Mouse (Mus musculus): Measurements from ENCODE around the gene Acap1. TPM values are rescaled to one million over a fixed set of nuclear protein-coding genes. Genes with fewer than 3 reads are reported as not detected.

Acap1 gene
- total and polyA plus RNA-seq, 3 experiments: 39.6 to 70.9 (median 58.2) TPM

DNA sequence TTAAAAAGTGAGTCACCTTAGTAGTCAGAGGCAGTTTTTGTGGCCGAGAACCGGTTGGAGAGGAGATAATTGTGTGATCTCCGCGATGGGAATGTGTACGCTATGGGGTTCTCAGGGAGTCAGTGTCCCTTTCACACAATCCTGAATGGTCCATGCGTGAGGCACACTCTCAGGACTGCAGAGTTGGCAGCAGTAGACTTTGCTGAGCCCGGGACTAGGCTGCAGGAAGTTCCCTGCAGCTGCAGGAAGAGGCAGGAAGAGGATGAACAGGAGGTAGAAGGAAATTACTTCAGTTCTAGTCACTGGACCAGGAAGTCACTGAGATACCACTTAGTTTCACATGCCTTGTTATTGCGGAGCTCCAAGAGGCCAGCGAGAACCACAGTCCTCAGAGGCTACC is 46.2 kb downstream of the Acap1 start:
- TF ChIP-seq MAZ (IDR thresholded peaks at IDR 0.05; ENCODE audit: low read depth, low read length) (no peak), ZC3H11A (IDR thresholded peaks at IDR 0.05; ENCODE audit: low read depth, low read length) (no peak), EP300 (IDR thresholded peaks at IDR 0.05; ENCODE audit: low read length) (no peak), TCF12 (IDR thresholded peaks at IDR 0.05; ENCODE audit: low read depth, low read length) (no peak), MAFK (IDR thresholded peaks at IDR 0.05; ENCODE audit: insufficient replicate concordance, low read length) (no peak), ZMIZ1 (IDR thresholded peaks at IDR 0.05; ENCODE audit: low read depth, low read length) (no peak), JUN (IDR thresholded peaks at IDR 0.05; ENCODE audit: insufficient read depth, low read depth, low read length) (no peak), BHLHE40 (IDR thresholded peaks at IDR 0.05; ENCODE audit: low read depth, low read length) (no peak), NRF1 (IDR thresholded peaks at IDR 0.05; ENCODE audit: low read depth, low read length) (no peak), PAX5 (IDR thresholded peaks at IDR 0.05; ENCODE audit: low read length) (no peak)
- no peak overlapping the region for H3K4me2 ChIP-seq (ENCODE audit: insufficient read depth, low read depth, poor library complexity, severe bottlenecking)
- dilution Hi-C loops (cut with MboI; ENCODE audit: extremely low pct_ligation_motif_present, extremely low pct_unique_long_range_greater_than_20kb, low sequenced_read_pairs) (no loop called here), in situ Hi-C loops (cut with MboI; ENCODE audit: low pct_ligation_motif_present, low pct_unique_long_range_greater_than_20kb, low sequenced_read_pairs) (no loop called here)
- peaks cover 0 to 47% of the 10 kb centered on the region in 2 experiments for H3K36me3 ChIP-seq (replicated peaks in 1 of 2; ENCODE audit: control insufficient read depth in 1 of 2, insufficient read depth in 1 of 2, low read length in 1 of 2)
- H3K27me3 ChIP-seq (replicated peaks): no peaks in the 10 kb centered on the region
- no peak overlapping the region for H3K9ac ChIP-seq (ENCODE audit: insufficient read depth, low read depth)
- no peak overlapping the region for H3K4me3 ChIP-seq (replicated peaks in 1 of 3; ENCODE audit: low read depth in 2 of 3, low read length in 2 of 3, poor library complexity in 1 of 3)
- no peaks in the 10 kb centered on the region for H3K9me3 ChIP-seq (replicated peaks; ENCODE audit: low read length)
- peaks cover 5 to 23% of the 10 kb centered on the region in 2 experiments for H3K4me1 ChIP-seq (ENCODE audit: control insufficient read depth in 1 of 2, insufficient read depth in 2 of 2)
- H3K27ac ChIP-seq (ENCODE audit: insufficient read depth, low read depth): no peak overlapping the region
- no peak for DNase-seq (ENCODE audit: extremely low read depth)
- no peaks in the 10 kb centered on the region for H3K79me2 ChIP-seq (replicated peaks; ENCODE audit: control insufficient read depth, extremely low read depth, insufficient read depth, poor library complexity, severe bottlenecking)

DNA sequence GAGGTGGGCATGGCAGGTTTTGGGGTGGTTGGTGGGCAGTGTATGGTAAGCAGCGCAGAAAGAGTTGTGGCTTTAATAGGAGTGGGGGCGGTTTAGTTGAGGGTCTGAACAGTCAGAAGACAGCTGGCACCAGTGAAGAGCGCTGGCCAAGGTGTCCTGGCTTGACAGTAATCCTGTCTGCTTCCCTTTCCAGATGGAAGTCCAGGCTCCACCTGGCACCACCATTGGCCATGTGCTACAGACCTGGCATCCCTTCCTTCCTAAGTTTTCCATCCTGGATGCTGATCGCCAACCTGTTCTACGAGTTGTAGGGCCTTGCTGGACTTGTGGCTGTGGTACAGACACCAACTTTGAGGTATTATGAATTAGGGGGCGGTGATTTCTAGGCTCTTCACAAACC is 47.3 kb downstream of the Acap1 start:
- H3K27ac ChIP-seq (ENCODE audit: insufficient read depth, low read depth): no peak overlapping the region
- dilution Hi-C loops (cut with MboI; ENCODE audit: extremely low pct_ligation_motif_present, extremely low pct_unique_long_range_greater_than_20kb, low sequenced_read_pairs) (no loop called here), in situ Hi-C loops (cut with MboI; ENCODE audit: low pct_ligation_motif_present, low pct_unique_long_range_greater_than_20kb, low sequenced_read_pairs) (no loop called here)
- DNase-seq (ENCODE audit: extremely low read depth): no peak
- H3K9ac ChIP-seq (ENCODE audit: insufficient read depth, low read depth): no peak overlapping the region
- no peaks in the 10 kb centered on the region for H3K79me2 ChIP-seq (replicated peaks; ENCODE audit: control insufficient read depth, extremely low read depth, insufficient read depth, poor library complexity, severe bottlenecking)
- H3K4me1 ChIP-seq (ENCODE audit: control insufficient read depth in 1 of 2, insufficient read depth in 2 of 2): peaks cover 5 to 24% of the 10 kb centered on the region in 2 experiments
- TF ChIP-seq ZMIZ1 (IDR thresholded peaks at IDR 0.05; ENCODE audit: low read depth, low read length): no peak
- TF ChIP-seq SIN3A (IDR thresholded peaks at IDR 0.05; ENCODE audit: low read length): no peak
- TF ChIP-seq GABPA (IDR thresholded peaks at IDR 0.05; ENCODE audit: insufficient replicate concordance, low read depth, low read length): no peak
- no peak for TF ChIP-seq NRF1 (IDR thresholded peaks at IDR 0.05; ENCODE audit: low read depth, low read length)
- TF ChIP-seq MEF2A (IDR thresholded peaks at IDR 0.05; ENCODE audit: borderline replicate concordance, low read depth, low read length): no peak
- TF ChIP-seq ETS1 (conservative IDR thresholded peaks at IDR 0.05; ENCODE audit: low read depth, low read length): no peak
- no peak for TF ChIP-seq POLR2A (IDR thresholded peaks at IDR 0.05; ENCODE audit: low read depth, low read length)
- TF ChIP-seq USF1 (IDR thresholded peaks at IDR 0.05; ENCODE audit: low read depth, low read length): no peak
- TF ChIP-seq PAX5 (IDR thresholded peaks at IDR 0.05; ENCODE audit: low read length): no peak
- no peak for TF ChIP-seq RCOR1 (conservative IDR thresholded peaks at IDR 0.05; ENCODE audit: low read depth, low read length)
- H3K4me3 ChIP-seq (replicated peaks in 1 of 3; ENCODE audit: low read depth in 2 of 3, low read length in 2 of 3, poor library complexity in 1 of 3): no peak overlapping the region
- H3K27me3 ChIP-seq (replicated peaks): no peaks in the 10 kb centered on the region
- H3K4me2 ChIP-seq (ENCODE audit: insufficient read depth, low read depth, poor library complexity, severe bottlenecking): no peak overlapping the region
- peaks cover 0 to 47% of the 10 kb centered on the region in 2 experiments for H3K36me3 ChIP-seq (replicated peaks in 1 of 2; ENCODE audit: control insufficient read depth in 1 of 2, insufficient read depth in 1 of 2, low read length in 1 of 2)
- no peaks in the 10 kb centered on the region for H3K9me3 ChIP-seq (replicated peaks; ENCODE audit: low read length)

Measured in CH12.LX (cell line).